Mouse (Mus musculus): Measurements from ENCODE around the gene Gm13277. TPM values are rescaled to one million over a fixed set of nuclear protein-coding genes. Genes with fewer than 3 reads are reported as not detected.
"Not testable (repeated sequence)": the region's sequence is repeated elsewhere in the genome, so short reads cannot be mapped to it uniquely, and the experiment has no call there.

Gene Gm13277
- polyA plus RNA-seq (2015; fragmentation: Nextera tagmentation; extraction: Ambion mirVana), result not detected in 2 replicates

DNA sequence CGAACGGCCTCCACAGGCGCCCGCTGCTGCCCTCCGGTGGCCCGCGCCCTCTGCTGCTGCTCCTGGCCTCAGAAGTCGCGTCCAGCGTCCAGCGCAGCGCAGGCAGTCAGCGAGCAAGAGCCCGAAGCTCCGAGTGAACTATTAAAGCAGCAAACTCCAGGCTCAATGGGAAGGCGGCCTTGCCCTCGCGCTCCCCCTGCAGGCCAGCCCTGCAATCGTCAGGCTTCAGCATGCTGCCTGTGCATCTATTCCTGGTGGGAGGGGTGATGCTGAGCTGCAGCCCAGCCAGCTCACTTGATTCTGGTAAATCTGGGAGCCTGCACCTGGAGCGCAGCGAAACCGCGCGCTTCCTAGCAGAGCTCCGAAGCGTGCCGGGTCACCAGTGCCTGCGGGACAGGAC, at the start of gene Gm13277:
TSS of gene Gm13277 (plus strand) at position 231 of the 400 bp plus-strand sequence.
- not testable (repeated sequence) for H3K4me1 ChIP-seq (ENCODE audit: control insufficient read depth, insufficient read depth, low read depth, low read length); H3K4me3 ChIP-seq (ENCODE audit: low read length); H3K9ac ChIP-seq (ENCODE audit: low read depth, low read length); ATAC-seq; H3K27me3 ChIP-seq (replicated peaks; ENCODE audit: control insufficient read depth, insufficient read depth, low read length); H3K27ac ChIP-seq (ENCODE audit: low read depth, low read length); H3K9me3 ChIP-seq (ENCODE audit: control insufficient read depth, low read length); H3K36me3 ChIP-seq (ENCODE audit: control insufficient read depth, insufficient read depth, low read length); H3K4me2 ChIP-seq (ENCODE audit: low read length)
- 0% methylated on average over 1 of the region's 28 CpGs for WGBS

- H3K27ac ChIP-seq (ENCODE audit: low read depth, low read length), result no peak overlapping the region
- WGBS, result 92% methylated on average over 6 of the region's 6 CpGs
Measured at GRCm38 (mm10) chr4:88739036-88739435, 49.4 kb upstream of the Gm13277 start.

GRCm38 (mm10) chr4:88741426-88741825, 47.0 kb upstream of the Gm13277 start:
- Histone ChIP-seq H3K4me1 (ENCODE audit: control insufficient read depth, insufficient read depth, low read depth, low read length) (no peaks in the 10 kb centered on the region), H3K4me2 (ENCODE audit: low read length) (no peak overlapping the region), H3K9me3 (ENCODE audit: control insufficient read depth, low read length) (no peaks in the 10 kb centered on the region), H3K9ac (ENCODE audit: low read depth, low read length) (no peak overlapping the region), H3K27ac (ENCODE audit: low read depth, low read length) (no peak overlapping the region), H3K36me3 (ENCODE audit: control insufficient read depth, insufficient read depth, low read length) (no peaks in the 10 kb centered on the region), H3K27me3 (replicated peaks; ENCODE audit: control insufficient read depth, insufficient read depth, low read length) (no peaks in the 10 kb centered on the region), H3K4me3 (ENCODE audit: low read length) (no peak overlapping the region)
- no peak for ATAC-seq
- 93% methylated on average over 4 of the region's 4 CpGs for WGBS

More at GRCm38 (mm10) chr4:88739036-88739435, 49.4 kb upstream of the Gm13277 start:
- Histone ChIP-seq H3K36me3 (ENCODE audit: control insufficient read depth, insufficient read depth, low read length) (no peaks in the 10 kb centered on the region), H3K9me3 (ENCODE audit: control insufficient read depth, low read length) (no peaks in the 10 kb centered on the region), H3K9ac (ENCODE audit: low read depth, low read length) (no peak overlapping the region), H3K27me3 (replicated peaks; ENCODE audit: control insufficient read depth, insufficient read depth, low read length) (no peaks in the 10 kb centered on the region), H3K4me2 (ENCODE audit: low read length) (no peak overlapping the region), H3K4me3 (ENCODE audit: low read length) (no peak overlapping the region), H3K4me1 (ENCODE audit: control insufficient read depth, insufficient read depth, low read depth, low read length) (no peaks in the 10 kb centered on the region)
- no peak for ATAC-seq

GRCm38 (mm10) chr4:88742771-88743371, 45.6 kb upstream of the Gm13277 start:
- Histone ChIP-seq H3K4me3 (ENCODE audit: low read length) (no peak overlapping the region), H3K27me3 (replicated peaks; ENCODE audit: control insufficient read depth, insufficient read depth, low read length) (no peaks in the 10 kb centered on the region), H3K4me1 (ENCODE audit: control insufficient read depth, insufficient read depth, low read depth, low read length) (no peaks in the 10 kb centered on the region), H3K36me3 (ENCODE audit: control insufficient read depth, insufficient read depth, low read length) (no peaks in the 10 kb centered on the region), H3K9ac (ENCODE audit: low read depth, low read length) (no peak overlapping the region; the same call in 1 of the 2 replicates), H3K4me2 (ENCODE audit: low read length) (no peak overlapping the region), H3K9me3 (ENCODE audit: control insufficient read depth, low read length) (no peaks in the 10 kb centered on the region), H3K27ac (ENCODE audit: low read depth, low read length) (no peak overlapping the region)
- no peak for ATAC-seq
- WGBS, result 80% methylated on average over 7 of the region's 7 CpGs

GRCm38 (mm10) chr4:88744207-88744606, 44.2 kb upstream of the Gm13277 start:
- no peak overlapping the region for H3K4me3 ChIP-seq (ENCODE audit: low read length)
- H3K27me3 ChIP-seq (replicated peaks; ENCODE audit: control insufficient read depth, insufficient read depth, low read length), result no peaks in the 10 kb centered on the region
- no peaks in the 10 kb centered on the region for H3K36me3 ChIP-seq (ENCODE audit: control insufficient read depth, insufficient read depth, low read length)
- H3K9me3 ChIP-seq (ENCODE audit: control insufficient read depth, low read length), result no peaks in the 10 kb centered on the region
- no peak for ATAC-seq
- 81% methylated on average over 3 of the region's 3 CpGs for whole genome bisulfite sequencing
- no peak overlapping the region for H3K9ac ChIP-seq (ENCODE audit: low read depth, low read length)
- H3K4me2 ChIP-seq (ENCODE audit: low read length), result no peak overlapping the region
- no peak overlapping the region for H3K27ac ChIP-seq (ENCODE audit: low read depth, low read length)
- H3K4me1 ChIP-seq (ENCODE audit: control insufficient read depth, insufficient read depth, low read depth, low read length), result no peaks in the 10 kb centered on the region

DNA sequence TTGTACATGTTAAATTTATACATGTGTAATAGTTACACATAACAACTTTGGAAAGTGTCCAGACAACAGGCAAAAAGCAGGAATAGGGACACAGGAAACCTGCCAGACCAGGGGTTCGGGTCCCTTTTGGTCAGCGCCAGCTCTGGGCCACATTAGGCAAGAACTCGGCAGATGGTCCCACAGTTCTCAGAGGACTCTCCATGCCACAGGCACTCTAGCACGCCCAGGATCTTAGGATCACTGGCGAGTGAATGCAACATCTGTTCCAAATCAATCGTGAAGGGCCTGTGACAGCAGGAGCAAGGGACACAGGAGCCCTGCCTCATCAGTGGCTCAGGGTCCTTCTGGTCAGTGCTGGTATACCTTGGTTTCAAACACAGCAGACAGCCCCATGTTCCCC, 38.5 kb upstream of the Gm13277 start:
- 57% methylated on average over 6 of the region's 6 CpGs for WGBS
- H3K4me1 ChIP-seq (ENCODE audit: control insufficient read depth, insufficient read depth, low read depth, low read length), result no peaks in the 10 kb centered on the region
- H3K36me3 ChIP-seq (ENCODE audit: control insufficient read depth, insufficient read depth, low read length), result no peaks in the 10 kb centered on the region
- no peak overlapping the region for H3K4me3 ChIP-seq (ENCODE audit: low read length)
- no peaks in the 10 kb centered on the region for H3K9me3 ChIP-seq (ENCODE audit: control insufficient read depth, low read length)
- no peak overlapping the region for H3K4me2 ChIP-seq (ENCODE audit: low read length)
- no peak overlapping the region for H3K27ac ChIP-seq (ENCODE audit: low read depth, low read length)
- no peak for ATAC-seq
- H3K9ac ChIP-seq (ENCODE audit: low read depth, low read length), result no peak overlapping the region
- H3K27me3 ChIP-seq (replicated peaks; ENCODE audit: control insufficient read depth, insufficient read depth, low read length), result no peaks in the 10 kb centered on the region

GRCm38 (mm10) chr4:88754818-88755340, 33.6 kb upstream of the Gm13277 start, which contains the start of gene Gm13271:
Gm13271 (plus strand) TSS chr4:88754868.
- not testable (repeated sequence) for H3K27ac ChIP-seq (ENCODE audit: low read depth, low read length); H3K27me3 ChIP-seq (replicated peaks; ENCODE audit: control insufficient read depth, insufficient read depth, low read length); H3K4me2 ChIP-seq (ENCODE audit: low read length); H3K4me1 ChIP-seq (ENCODE audit: control insufficient read depth, insufficient read depth, low read depth, low read length); ATAC-seq; H3K9ac ChIP-seq (ENCODE audit: low read depth, low read length); H3K4me3 ChIP-seq (ENCODE audit: low read length); H3K36me3 ChIP-seq (ENCODE audit: control insufficient read depth, insufficient read depth, low read length); H3K9me3 ChIP-seq (ENCODE audit: control insufficient read depth, low read length)
- 73% methylated on average over 12 of the region's 15 CpGs for WGBS

GRCm38 (mm10) chr4:88756581-88757513, 31.6 kb upstream of the Gm13277 start:
- H3K4me3 ChIP-seq (ENCODE audit: low read length), result peak overlapping the region; percentile 47
- H3K27ac ChIP-seq (ENCODE audit: low read depth, low read length), result peak overlapping the region; percentile 79
- not testable (repeated sequence) for ATAC-seq; H3K4me1 ChIP-seq (ENCODE audit: control insufficient read depth, insufficient read depth, low read depth, low read length); H3K9me3 ChIP-seq (ENCODE audit: control insufficient read depth, low read length); H3K27me3 ChIP-seq (replicated peaks; ENCODE audit: control insufficient read depth, insufficient read depth, low read length); H3K36me3 ChIP-seq (ENCODE audit: control insufficient read depth, insufficient read depth, low read length)
- H3K4me2 ChIP-seq (ENCODE audit: low read length), result peak overlapping the region; percentile 84
- peak overlapping the region; percentile 58 for H3K9ac ChIP-seq (ENCODE audit: low read depth, low read length)
- WGBS, result 13% methylated on average over 28 of the region's 31 CpGs

GRCm38 (mm10) chr4:88757628-88758031, 30.8 kb upstream of the Gm13277 start:
- H3K4me2 ChIP-seq (ENCODE audit: low read length), result peak overlapping the region; percentile 84
- ATAC-seq, result peak; percentile 100
- not testable (repeated sequence) for H3K27me3 ChIP-seq (replicated peaks; ENCODE audit: control insufficient read depth, insufficient read depth, low read length); H3K36me3 ChIP-seq (ENCODE audit: control insufficient read depth, insufficient read depth, low read length); H3K4me1 ChIP-seq (ENCODE audit: control insufficient read depth, insufficient read depth, low read depth, low read length); H3K9me3 ChIP-seq (ENCODE audit: control insufficient read depth, low read length)
- peak overlapping the region; percentile 79 for H3K27ac ChIP-seq (ENCODE audit: low read depth, low read length)
- H3K4me3 ChIP-seq (ENCODE audit: low read length), result peak overlapping the region; percentile 47
- 0% methylated on average over 18 of the region's 21 CpGs for WGBS
- peak overlapping the region; percentile 58 for H3K9ac ChIP-seq (ENCODE audit: low read depth, low read length)

All from hindbrain, embryonic 16.5 days (tissue).